Mouse (Mus musculus): ENCODE measurements at regions not wholly inside any gene's neighbourhood (a gene's known extent, or its start where the extent isn't known, plus 50 kb on each side); places are given as distances from the start of the nearest gene placed in this dataset.

- Histone ChIP-seq H3K4me2 (replicated peaks) (no peak overlapping the region), H3K36me3 (replicated peaks; ENCODE audit: control insufficient read depth, insufficient read depth) (no peaks in the 10 kb centered on the region), H3K9me3 (ENCODE audit: control insufficient read depth, low read length) (no peaks in the 10 kb centered on the region), H3K27ac (no peak overlapping the region), H3K9ac (no peak overlapping the region), H3K4me1 (replicated peaks; ENCODE audit: control insufficient read depth, insufficient read depth, low read length) (no peaks in the 10 kb centered on the region), H3K4me3 (replicated peaks; ENCODE audit: low read length) (no peak overlapping the region), H3K27me3 (ENCODE audit: control insufficient read depth, insufficient read depth, low read length) (no peaks in the 10 kb centered on the region)
- ATAC-seq (ENCODE audit: low FRiP score) (no peak), DNase-seq (ENCODE audit: low spot score) (no peak)
- 94% methylated on average over 1 of the region's 1 CpGs for WGBS
Observed at GRCm38 (mm10) chr17:76046438-76046837, 494.7 kb upstream of the Fam98a start.

- Histone ChIP-seq H3K27me3 (ENCODE audit: control insufficient read depth, insufficient read depth, low read length) (no peaks in the 10 kb centered on the region), H3K36me3 (replicated peaks; ENCODE audit: control insufficient read depth, insufficient read depth) (no peaks in the 10 kb centered on the region), H3K4me1 (replicated peaks; ENCODE audit: control insufficient read depth, insufficient read depth, low read length) (no peaks in the 10 kb centered on the region), H3K4me2 (replicated peaks) (no peak overlapping the region), H3K9me3 (ENCODE audit: control insufficient read depth, low read length) (no peaks in the 10 kb centered on the region), H3K27ac (no peak overlapping the region), H3K4me3 (replicated peaks; ENCODE audit: low read length) (no peak overlapping the region), H3K9ac (no peak overlapping the region)
- no peak for ATAC-seq (ENCODE audit: low FRiP score)
- DNase-seq (ENCODE audit: low spot score): no peak
- 85% methylated on average over 1 of the region's 1 CpGs for whole genome bisulfite sequencing
Observed at GRCm38 (mm10) chr17:76032710-76033109, 481.0 kb upstream of the Fam98a start.

GRCm38 (mm10) chr17:76008011-76008410 lies 456.3 kb upstream of the Fam98a start:
- no peak overlapping the region for H3K9ac ChIP-seq
- H3K4me3 ChIP-seq (replicated peaks; ENCODE audit: low read length): no peak overlapping the region
- WGBS: 80% methylated on average over 1 of the region's 1 CpGs
- no peaks in the 10 kb centered on the region for H3K27me3 ChIP-seq (ENCODE audit: control insufficient read depth, insufficient read depth, low read length)
- H3K27ac ChIP-seq: no peak overlapping the region
- no peak overlapping the region for H3K4me2 ChIP-seq (replicated peaks)
- ATAC-seq (ENCODE audit: low FRiP score): no peak
- H3K4me1 ChIP-seq (replicated peaks; ENCODE audit: control insufficient read depth, insufficient read depth, low read length): no peaks in the 10 kb centered on the region
- no peaks in the 10 kb centered on the region for H3K9me3 ChIP-seq (ENCODE audit: control insufficient read depth, low read length)
- no peaks in the 10 kb centered on the region for H3K36me3 ChIP-seq (replicated peaks; ENCODE audit: control insufficient read depth, insufficient read depth)
- no peak for DNase-seq (ENCODE audit: low spot score)

GRCm38 (mm10) chr17:76002836-76003235 lies 451.1 kb upstream of the Fam98a start:
- ATAC-seq (ENCODE audit: low FRiP score) (no peak), DNase-seq (ENCODE audit: low spot score) (peak; percentile 34)
- no peaks in the 10 kb centered on the region for H3K4me1 ChIP-seq (replicated peaks; ENCODE audit: control insufficient read depth, insufficient read depth, low read length)
- H3K9ac ChIP-seq: no peak overlapping the region
- H3K36me3 ChIP-seq (replicated peaks; ENCODE audit: control insufficient read depth, insufficient read depth): no peaks in the 10 kb centered on the region
- H3K9me3 ChIP-seq (ENCODE audit: control insufficient read depth, low read length): no peaks in the 10 kb centered on the region
- H3K27ac ChIP-seq: no peak overlapping the region
- H3K4me2 ChIP-seq (replicated peaks): no peak overlapping the region
- no peak overlapping the region for H3K4me3 ChIP-seq (replicated peaks; ENCODE audit: low read length)
- no peaks in the 10 kb centered on the region for H3K27me3 ChIP-seq (ENCODE audit: control insufficient read depth, insufficient read depth, low read length)

- Histone ChIP-seq H3K9me3 (ENCODE audit: control insufficient read depth, low read length) (no peaks in the 10 kb centered on the region), H3K36me3 (replicated peaks; ENCODE audit: control insufficient read depth, insufficient read depth) (no peaks in the 10 kb centered on the region), H3K4me3 (replicated peaks; ENCODE audit: low read length) (no peak overlapping the region), H3K9ac (no peak overlapping the region), H3K4me1 (replicated peaks; ENCODE audit: control insufficient read depth, insufficient read depth, low read length) (no peaks in the 10 kb centered on the region), H3K27ac (no peak overlapping the region), H3K27me3 (ENCODE audit: control insufficient read depth, insufficient read depth, low read length) (no peaks in the 10 kb centered on the region), H3K4me2 (replicated peaks) (no peak overlapping the region)
- no peak for DNase-seq (ENCODE audit: low spot score)
- 49% methylated on average over 2 of the region's 2 CpGs for WGBS
- no peak for ATAC-seq (ENCODE audit: low FRiP score)
Observed at GRCm38 (mm10) chr17:75961371-75961770, 409.6 kb upstream of the Fam98a start.

- ATAC-seq (ENCODE audit: low FRiP score): no peak
- H3K9me3 ChIP-seq (ENCODE audit: control insufficient read depth, low read length): no peaks in the 10 kb centered on the region
- no peaks in the 10 kb centered on the region for H3K27me3 ChIP-seq (ENCODE audit: control insufficient read depth, insufficient read depth, low read length)
- H3K27ac ChIP-seq: no peak overlapping the region
- H3K4me3 ChIP-seq (replicated peaks; ENCODE audit: low read length): no peak overlapping the region
- DNase-seq (ENCODE audit: low spot score): no peak
- H3K4me2 ChIP-seq (replicated peaks): no peak overlapping the region
- no peaks in the 10 kb centered on the region for H3K4me1 ChIP-seq (replicated peaks; ENCODE audit: control insufficient read depth, insufficient read depth, low read length)
- H3K36me3 ChIP-seq (replicated peaks; ENCODE audit: control insufficient read depth, insufficient read depth): no peaks in the 10 kb centered on the region
- 88% methylated on average over 6 of the region's 6 CpGs for WGBS
- no peak overlapping the region for H3K9ac ChIP-seq
Observed at GRCm38 (mm10) chr17:75936686-75937380, 385.1 kb upstream of the Fam98a start.

- H3K9ac ChIP-seq: no peak overlapping the region
- H3K36me3 ChIP-seq (replicated peaks; ENCODE audit: control insufficient read depth, insufficient read depth): no peaks in the 10 kb centered on the region
- no peaks in the 10 kb centered on the region for H3K27me3 ChIP-seq (ENCODE audit: control insufficient read depth, insufficient read depth, low read length)
- no peak overlapping the region for H3K27ac ChIP-seq
- peak; percentile 81 for DNase-seq (ENCODE audit: low spot score)
- H3K4me1 ChIP-seq (replicated peaks; ENCODE audit: control insufficient read depth, insufficient read depth, low read length): no peaks in the 10 kb centered on the region
- no peak overlapping the region for H3K4me3 ChIP-seq (replicated peaks; ENCODE audit: low read length)
- no peak overlapping the region for H3K4me2 ChIP-seq (replicated peaks)
- H3K9me3 ChIP-seq (ENCODE audit: control insufficient read depth, low read length): no peaks in the 10 kb centered on the region
- 67% methylated on average over 1 of the region's 1 CpGs for WGBS
- peak; percentile 43; the same call in 1 of the 2 replicates for ATAC-seq (ENCODE audit: low FRiP score)
Observed at GRCm38 (mm10) chr17:75931022-75931421, 379.3 kb upstream of the Fam98a start.

GRCm38 (mm10) chr17:75920240-75920639 lies 368.5 kb upstream of the Fam98a start:
- ATAC-seq (ENCODE audit: low FRiP score) (no peak), DNase-seq (ENCODE audit: low spot score) (no peak)
- H3K9ac ChIP-seq: no peak overlapping the region
- no peak overlapping the region for H3K4me3 ChIP-seq (replicated peaks; ENCODE audit: low read length)
- H3K4me2 ChIP-seq (replicated peaks): no peak overlapping the region
- H3K27ac ChIP-seq: no peak overlapping the region
- H3K36me3 ChIP-seq (replicated peaks; ENCODE audit: control insufficient read depth, insufficient read depth): no peaks in the 10 kb centered on the region
- no peaks in the 10 kb centered on the region for H3K9me3 ChIP-seq (ENCODE audit: control insufficient read depth, low read length)
- no peaks in the 10 kb centered on the region for H3K27me3 ChIP-seq (ENCODE audit: control insufficient read depth, insufficient read depth, low read length)
- no peaks in the 10 kb centered on the region for H3K4me1 ChIP-seq (replicated peaks; ENCODE audit: control insufficient read depth, insufficient read depth, low read length)
- 95% methylated on average over 2 of the region's 2 CpGs for WGBS

- Histone ChIP-seq H3K9me3 (ENCODE audit: control insufficient read depth, low read length) (no peaks in the 10 kb centered on the region), H3K9ac (no peak overlapping the region), H3K4me3 (replicated peaks; ENCODE audit: low read length) (no peak overlapping the region), H3K27ac (no peak overlapping the region), H3K27me3 (ENCODE audit: control insufficient read depth, insufficient read depth, low read length) (no peaks in the 10 kb centered on the region), H3K4me1 (replicated peaks; ENCODE audit: control insufficient read depth, insufficient read depth, low read length) (no peaks in the 10 kb centered on the region), H3K4me2 (replicated peaks) (no peak overlapping the region), H3K36me3 (replicated peaks; ENCODE audit: control insufficient read depth, insufficient read depth) (no peaks in the 10 kb centered on the region)
- no peak for DNase-seq (ENCODE audit: low spot score)
- WGBS: 88% methylated on average over 4 of the region's 4 CpGs
- no peak for ATAC-seq (ENCODE audit: low FRiP score)
Observed at GRCm38 (mm10) chr17:75917020-75917419, 365.3 kb upstream of the Fam98a start.

GRCm38 (mm10) chr17:75916590-75916989 lies 364.8 kb upstream of the Fam98a start:
- H3K27ac ChIP-seq: no peak overlapping the region
- no peaks in the 10 kb centered on the region for H3K4me1 ChIP-seq (replicated peaks; ENCODE audit: control insufficient read depth, insufficient read depth, low read length)
- H3K9me3 ChIP-seq (ENCODE audit: control insufficient read depth, low read length): no peaks in the 10 kb centered on the region
- DNase-seq (ENCODE audit: low spot score): no peak
- H3K4me2 ChIP-seq (replicated peaks): no peak overlapping the region
- 95% methylated on average over 2 of the region's 2 CpGs for WGBS
- H3K36me3 ChIP-seq (replicated peaks; ENCODE audit: control insufficient read depth, insufficient read depth): no peaks in the 10 kb centered on the region
- no peak for ATAC-seq (ENCODE audit: low FRiP score)
- H3K27me3 ChIP-seq (ENCODE audit: control insufficient read depth, insufficient read depth, low read length): no peaks in the 10 kb centered on the region
- H3K4me3 ChIP-seq (replicated peaks; ENCODE audit: low read length): no peak overlapping the region
- no peak overlapping the region for H3K9ac ChIP-seq

Data from hindbrain, embryonic 14.5 days (tissue).